Mouse (Mus musculus): ENCODE measurements at regions not wholly inside any gene's neighbourhood (a gene's known extent, or its start where the extent isn't known, plus 50 kb on each side); places are given as distances from the start of the nearest gene placed in this dataset.
"Not testable (repeated sequence)": the region's sequence is repeated elsewhere in the genome, so short reads cannot be mapped to it uniquely, and the experiment has no call there.

DNA sequence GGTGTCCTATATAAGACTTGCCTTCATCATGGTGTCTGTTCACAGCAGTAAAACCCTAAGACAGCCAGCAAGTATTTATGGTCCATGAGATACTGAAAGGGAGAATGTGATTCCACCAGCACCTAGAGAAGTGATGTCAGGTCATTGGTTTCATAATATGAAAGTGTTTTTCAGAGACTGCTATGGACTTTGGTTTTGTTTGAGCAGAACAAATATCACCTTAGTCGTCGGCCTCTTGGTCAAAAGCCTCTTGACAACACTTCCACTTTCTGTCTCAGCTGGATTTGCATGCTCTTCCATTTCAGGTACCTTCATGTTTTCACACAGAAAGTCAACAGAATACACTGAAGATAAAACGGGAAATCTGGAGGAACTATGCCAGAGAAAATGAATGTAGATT lies 56.7 kb upstream of the Lrrc8b start:
- no peak for ATAC-seq (replicated peaks; ENCODE audit: insufficient number of reproducible peaks, low FRiP score, low TSS enrichment, poor library complexity, severe bottlenecking)

DNA sequence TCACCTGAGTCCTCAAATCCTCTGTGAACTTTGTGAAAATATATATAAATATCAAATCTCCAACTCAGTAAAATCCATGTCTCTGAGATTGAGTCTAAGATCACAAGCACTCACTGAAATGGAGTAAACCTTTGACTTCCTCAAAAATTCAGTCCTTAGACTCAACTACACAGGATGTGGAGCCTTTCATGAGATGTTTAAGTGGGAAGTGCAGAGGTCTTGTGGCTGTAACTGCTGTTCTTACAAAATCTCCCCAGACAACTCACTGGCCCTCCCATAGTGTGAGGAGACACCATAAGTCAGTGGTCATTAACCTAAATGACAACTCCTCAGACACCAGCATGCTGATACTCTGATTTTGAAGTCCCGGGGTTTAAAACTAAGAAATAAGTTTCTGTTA lies 59.2 kb upstream of the Lrrc8b start:
- ATAC-seq (replicated peaks; ENCODE audit: insufficient number of reproducible peaks, low FRiP score, low TSS enrichment, poor library complexity, severe bottlenecking), result peak; percentile 31; the same call in 1 of the 2 replicates

DNA sequence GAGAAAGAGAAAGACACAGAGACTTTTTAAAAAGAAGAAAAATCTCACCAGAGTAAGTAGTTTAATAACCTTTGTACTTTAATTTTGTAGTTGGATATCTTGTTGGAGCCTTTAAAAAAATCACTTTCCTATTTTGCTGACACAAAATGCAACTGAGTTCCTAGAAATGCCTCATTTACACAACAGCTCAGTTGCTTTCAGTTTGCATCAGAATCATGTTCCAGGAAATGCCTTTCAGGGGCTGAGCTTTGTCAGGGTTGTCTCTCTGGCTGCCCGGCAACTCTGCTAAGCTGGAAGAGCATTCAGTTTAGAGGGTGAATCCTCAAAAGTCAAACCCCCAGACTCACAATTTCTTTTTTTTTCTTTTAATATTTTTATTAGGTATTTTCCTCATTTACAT lies 60.5 kb upstream of the Gbp6 start:
- ATAC-seq (replicated peaks; ENCODE audit: insufficient number of reproducible peaks, low FRiP score, low TSS enrichment, poor library complexity, severe bottlenecking), result no peak

DNA sequence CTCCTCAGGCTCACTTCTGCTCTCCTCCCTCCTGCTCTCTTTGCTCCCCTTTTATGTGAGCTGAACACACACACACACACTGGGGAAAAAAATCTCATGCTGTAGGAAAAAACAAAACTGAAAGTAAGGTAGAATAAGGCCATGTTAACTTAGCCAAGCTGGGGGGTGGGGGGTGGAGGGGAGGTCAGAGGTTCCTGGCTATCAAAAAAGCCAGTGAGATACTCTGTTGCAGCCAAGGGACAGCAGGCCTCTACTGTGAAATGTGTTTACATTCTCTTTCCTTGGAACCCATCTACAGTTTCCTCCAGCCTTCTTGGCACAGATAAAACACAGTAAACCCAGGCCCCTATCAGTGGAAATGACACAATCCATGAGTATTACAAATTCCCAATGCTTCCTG lies 53.0 kb upstream of the Gbp6 start:
- no peak for ATAC-seq (replicated peaks; ENCODE audit: insufficient number of reproducible peaks, low FRiP score, low TSS enrichment, poor library complexity, severe bottlenecking)

DNA sequence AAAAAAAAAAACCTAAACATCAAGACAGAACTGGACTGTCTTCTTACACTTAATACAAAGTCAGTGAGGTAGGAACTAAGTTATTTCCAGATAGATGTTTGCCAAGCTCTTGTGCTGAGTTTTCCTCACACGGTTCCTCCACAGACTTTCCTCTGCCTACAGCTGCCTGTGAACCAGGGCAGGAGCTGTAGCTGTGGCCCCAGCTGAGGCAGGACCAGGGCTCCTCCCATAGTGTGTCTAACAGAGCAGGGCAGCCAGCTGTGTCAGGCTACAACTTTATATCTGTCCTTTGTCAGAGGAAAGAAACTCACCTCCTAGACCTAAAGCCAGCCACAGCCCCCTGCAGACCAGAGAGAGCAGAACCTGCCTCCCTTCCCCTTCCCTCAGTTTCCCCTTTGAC lies 52.5 kb upstream of the Gbp6 start:
- ATAC-seq (replicated peaks; ENCODE audit: insufficient number of reproducible peaks, low FRiP score, low TSS enrichment, poor library complexity, severe bottlenecking), result not testable (repeated sequence)

GRCm38 (mm10) chr5:105344808-105345732 lies 51.6 kb upstream of the Gbp6 start:
- ATAC-seq (replicated peaks; ENCODE audit: insufficient number of reproducible peaks, low FRiP score, low TSS enrichment, poor library complexity, severe bottlenecking), result no peak

- not testable (repeated sequence) for ATAC-seq (replicated peaks; ENCODE audit: insufficient number of reproducible peaks, low FRiP score, low TSS enrichment, poor library complexity, severe bottlenecking)
These were observed 50.3 kb upstream of the Gbp6 start for GRCm38 (mm10) chr5:105343816-105344215.

All from monocyte, adult 5-6 weeks (primary cell).